Mouse (Mus musculus) midbrain, embryonic 12.5 days (tissue): Measurements from ENCODE around the gene Slc35c1. TPM values are rescaled to one million over a fixed set of nuclear protein-coding genes. Genes with fewer than 3 reads are reported as not detected.

ENCODE experiments used
- ATAC-seq: fragments of 200-750 bp; cut with Nextera tagmentation; 2 replicates; pipeline ENCODE4 v1.8.0; 2017; ENCODE audit warnings: low read depth, moderate TSS enrichment, moderate library complexity; ENCODE audit not compliant: low FRiP score
- H3K27ac ChIP-seq: fragments of 300-500 bp; sonication (generic); replicated peaks from 2 replicates; pipeline ENCODE4 v1.5.1; 2016; ENCODE audit warnings: mild to moderate bottlenecking
- H3K27me3 ChIP-seq: fragments of 300-500 bp; sonication (generic); 2 replicates; pipeline ENCODE4 v1.6.1; 2016; ENCODE audit warnings: mild to moderate bottlenecking
- H3K36me3 ChIP-seq: fragments of 300-500 bp; sonication (generic); 2 replicates; pipeline ENCODE4 v1.6.1; 2016
- H3K4me1 ChIP-seq: fragments of 300-500 bp; sonication (generic); 2 replicates; pipeline ENCODE4 v1.6.1; 2016
- H3K4me2 ChIP-seq: fragments of 300-500 bp; sonication (generic); replicated peaks from 2 replicates; pipeline ENCODE4 v1.6.1; 2016; ENCODE audit warnings: mild to moderate bottlenecking, moderate library complexity
- H3K4me3 ChIP-seq: fragments of 300-500 bp; sonication (generic); 2 replicates; pipeline ENCODE4 v1.5.1; 2016; ENCODE audit warnings: mild to moderate bottlenecking
- H3K9ac ChIP-seq: fragments of 300-500 bp; sonication (generic); replicated peaks from 2 replicates; pipeline ENCODE4 v1.6.1; 2016; ENCODE audit warnings: mild to moderate bottlenecking, moderate library complexity
- H3K9me3 ChIP-seq: fragments of 300-500 bp; sonication (generic); 2 replicates; pipeline ENCODE4 v1.6.1; 2016; ENCODE audit warnings: mild to moderate bottlenecking
- WGBS: fragments of 180-500 bp; shearing (Covaris S2); methylation state at CpG from one replicate; pipeline ENCODE4 v1.1.7; 2016; 5-methylcytosine and 5-hydroxymethylcytosine counted together
- polyA plus RNA-seq: library from polyadenylated mRNA; unstranded; fragments of >200 nt; fragmentation: Nextera tagmentation; extraction: Ambion mirVana; gene quantifications from 2 replicates; pipeline ENCODE4 v1.2.1, GENCODE M21; 2016

The Slc35c1 gene
- polyA plus RNA-seq, 1 experiment from 2014 or later = 9.3 TPM

GRCm38 (mm10) chr2:92432299-92433295 lies 27.7 kb downstream of the Slc35c1 start:
- Histone ChIP-seq H3K9ac (peak overlapping the region; percentile 83), H3K4me3 (peak overlapping the region; percentile 90), H3K36me3 (no peaks in the 10 kb centered on the region), H3K27me3 (peaks cover 8% of the 10 kb centered on the region; the same call in 1 of the 2 replicates), H3K4me1 (peaks cover 58% of the 10 kb centered on the region), H3K27ac (peak overlapping the region; percentile 64; the same call in 1 of the 2 replicates), H3K9me3 (no peaks in the 10 kb centered on the region), H3K4me2 (peak overlapping the region; percentile 89)
- 42% methylated on average over 17 of the region's 17 CpGs for WGBS
- no peak for ATAC-seq

DNA sequence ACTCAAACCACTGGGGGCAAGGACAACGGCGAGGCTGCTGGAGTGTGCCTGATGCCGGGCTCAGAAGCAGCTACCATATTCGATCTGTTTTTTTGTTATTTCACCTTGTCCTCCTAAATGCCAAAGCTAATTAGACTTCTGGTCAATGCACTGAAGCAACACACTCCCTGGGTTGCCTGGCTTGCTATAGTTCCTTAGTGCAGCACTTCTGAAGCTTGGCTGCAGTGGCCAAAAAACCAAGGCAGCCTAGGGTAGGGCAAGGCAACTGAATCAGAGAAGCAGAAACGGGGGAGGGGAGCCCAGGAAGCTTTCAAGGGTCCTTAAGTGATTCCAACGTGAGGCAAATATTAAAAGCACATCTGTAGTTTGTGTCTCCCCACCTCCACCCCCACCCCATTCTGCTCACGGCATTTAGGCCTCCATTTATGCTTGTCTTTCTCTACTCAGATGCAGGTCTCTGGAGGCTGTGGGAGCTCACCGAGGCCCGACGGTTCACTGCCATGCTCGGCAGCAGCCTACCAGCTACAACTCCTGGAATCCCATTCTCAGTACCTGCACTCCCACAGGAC lies 28.6 kb downstream of the Slc35c1 start:
- WGBS = 15% methylated on average over 11 of the region's 11 CpGs
- Histone ChIP-seq H3K27ac (peak overlapping the region; percentile 64), H3K27me3 (peaks cover 8% of the 10 kb centered on the region; the same call in 1 of the 2 replicates), H3K4me3 (peak overlapping the region; percentile 90), H3K9ac (peak overlapping the region; percentile 83), H3K9me3 (no peaks in the 10 kb centered on the region), H3K4me2 (peak overlapping the region; percentile 89), H3K4me1 (peaks cover 63% of the 10 kb centered on the region), H3K36me3 (no peaks in the 10 kb centered on the region)
- ATAC-seq = no peak

- ATAC-seq = 0 out of 2 replicates have a peak, but pooled peaks have one; percentile 25
- H3K4me2 ChIP-seq = peak overlapping the region; percentile 89
- H3K27ac ChIP-seq = peak overlapping the region; percentile 64
- H3K36me3 ChIP-seq = peaks cover 3% of the 10 kb centered on the region; the same call in 1 of the 2 replicates
- peaks cover 8% of the 10 kb centered on the region; the same call in 1 of the 2 replicates for H3K27me3 ChIP-seq
- peak overlapping the region; percentile 83 for H3K9ac ChIP-seq
- no peaks in the 10 kb centered on the region for H3K9me3 ChIP-seq
- peak overlapping the region; percentile 90 for H3K4me3 ChIP-seq
- H3K4me1 ChIP-seq = peaks cover 70% of the 10 kb centered on the region
- 62% methylated on average over 21 of the region's 21 CpGs for WGBS
Observed at GRCm38 (mm10) chr2:92430723-92431541, 29.4 kb downstream of the Slc35c1 start.

DNA sequence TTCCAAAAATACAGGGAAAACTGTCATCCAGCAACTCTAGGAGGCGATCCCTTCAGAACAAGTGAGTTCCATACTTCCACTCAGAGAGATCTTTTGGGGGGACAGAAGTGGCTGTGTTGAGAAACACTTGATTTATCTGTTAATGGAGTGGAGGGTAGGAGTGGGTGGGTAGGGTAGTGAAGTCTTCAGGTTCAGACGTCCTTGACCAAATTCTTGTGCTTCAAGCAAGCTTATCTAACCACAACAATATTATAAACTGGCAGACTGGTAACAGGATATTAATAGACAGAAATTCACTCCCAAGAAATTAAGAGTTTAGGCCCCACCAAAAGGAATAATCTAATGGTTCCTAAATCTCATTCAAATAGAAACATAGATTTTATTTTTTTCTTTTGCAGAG lies 30.2 kb downstream of the Slc35c1 start:
- Histone ChIP-seq H3K27ac (no peak overlapping the region), H3K4me2 (no peak overlapping the region), H3K9me3 (no peaks in the 10 kb centered on the region), H3K4me3 (no peak overlapping the region), H3K4me1 (peaks cover 79% of the 10 kb centered on the region), H3K36me3 (peaks cover 4% of the 10 kb centered on the region; the same call in 1 of the 2 replicates), H3K9ac (no peak overlapping the region), H3K27me3 (peaks cover 3% of the 10 kb centered on the region; the same call in 1 of the 2 replicates)
- ATAC-seq = no peak
- WGBS = 83% methylated on average over 2 of the region's 2 CpGs

- peaks cover 12% of the 10 kb centered on the region for H3K36me3 ChIP-seq
- no peaks in the 10 kb centered on the region for H3K9me3 ChIP-seq
- 60% methylated on average over 6 of the region's 6 CpGs for WGBS
- H3K27me3 ChIP-seq = no peaks in the 10 kb centered on the region
- no peak overlapping the region for H3K9ac ChIP-seq
- H3K27ac ChIP-seq = no peak overlapping the region; the same call in 1 of the 2 replicates
- H3K4me3 ChIP-seq = no peak overlapping the region
- peaks cover 87% of the 10 kb centered on the region for H3K4me1 ChIP-seq
- no peak for ATAC-seq
- no peak overlapping the region for H3K4me2 ChIP-seq
Observed at GRCm38 (mm10) chr2:92427882-92428281, 32.5 kb downstream of the Slc35c1 start.

GRCm38 (mm10) chr2:92426426-92426825 lies 33.9 kb downstream of the Slc35c1 start:
- H3K9ac ChIP-seq = no peak overlapping the region
- WGBS = 88% methylated on average over 3 of the region's 3 CpGs
- H3K27me3 ChIP-seq = no peaks in the 10 kb centered on the region
- H3K27ac ChIP-seq = no peak overlapping the region
- H3K4me1 ChIP-seq = peaks cover 73% of the 10 kb centered on the region
- H3K9me3 ChIP-seq = no peaks in the 10 kb centered on the region
- peaks cover 26% of the 10 kb centered on the region for H3K36me3 ChIP-seq
- ATAC-seq = no peak
- no peak overlapping the region for H3K4me3 ChIP-seq
- H3K4me2 ChIP-seq = no peak overlapping the region

DNA sequence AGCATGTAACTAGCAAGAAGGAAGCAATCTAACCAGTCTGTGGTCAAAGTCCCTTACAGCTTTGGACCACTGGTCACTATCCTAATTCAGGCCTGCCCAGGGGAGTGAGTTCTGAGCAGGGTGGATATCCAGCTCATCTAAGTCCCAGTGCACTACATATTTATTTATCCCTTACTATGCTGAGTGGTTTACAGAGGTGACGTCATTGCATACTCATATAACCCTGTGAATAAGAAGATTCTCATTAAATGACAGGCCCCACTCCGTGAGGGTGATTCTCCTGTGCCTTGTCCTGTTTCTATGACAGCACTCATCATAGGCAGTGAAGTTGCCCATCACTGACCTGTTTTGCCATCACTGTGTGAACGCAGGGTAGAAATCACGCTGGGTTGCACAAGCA lies 35.0 kb downstream of the Slc35c1 start:
- no peaks in the 10 kb centered on the region for H3K9me3 ChIP-seq
- H3K27ac ChIP-seq = peak overlapping the region; percentile 86
- peak; percentile 24 for ATAC-seq
- H3K4me1 ChIP-seq = peaks cover 62% of the 10 kb centered on the region
- H3K9ac ChIP-seq = no peak overlapping the region
- peaks cover 37% of the 10 kb centered on the region for H3K36me3 ChIP-seq
- WGBS = 65% methylated on average over 4 of the region's 4 CpGs
- H3K27me3 ChIP-seq = no peaks in the 10 kb centered on the region
- H3K4me2 ChIP-seq = peak overlapping the region; percentile 21; the same call in 1 of the 2 replicates
- no peak overlapping the region for H3K4me3 ChIP-seq

DNA sequence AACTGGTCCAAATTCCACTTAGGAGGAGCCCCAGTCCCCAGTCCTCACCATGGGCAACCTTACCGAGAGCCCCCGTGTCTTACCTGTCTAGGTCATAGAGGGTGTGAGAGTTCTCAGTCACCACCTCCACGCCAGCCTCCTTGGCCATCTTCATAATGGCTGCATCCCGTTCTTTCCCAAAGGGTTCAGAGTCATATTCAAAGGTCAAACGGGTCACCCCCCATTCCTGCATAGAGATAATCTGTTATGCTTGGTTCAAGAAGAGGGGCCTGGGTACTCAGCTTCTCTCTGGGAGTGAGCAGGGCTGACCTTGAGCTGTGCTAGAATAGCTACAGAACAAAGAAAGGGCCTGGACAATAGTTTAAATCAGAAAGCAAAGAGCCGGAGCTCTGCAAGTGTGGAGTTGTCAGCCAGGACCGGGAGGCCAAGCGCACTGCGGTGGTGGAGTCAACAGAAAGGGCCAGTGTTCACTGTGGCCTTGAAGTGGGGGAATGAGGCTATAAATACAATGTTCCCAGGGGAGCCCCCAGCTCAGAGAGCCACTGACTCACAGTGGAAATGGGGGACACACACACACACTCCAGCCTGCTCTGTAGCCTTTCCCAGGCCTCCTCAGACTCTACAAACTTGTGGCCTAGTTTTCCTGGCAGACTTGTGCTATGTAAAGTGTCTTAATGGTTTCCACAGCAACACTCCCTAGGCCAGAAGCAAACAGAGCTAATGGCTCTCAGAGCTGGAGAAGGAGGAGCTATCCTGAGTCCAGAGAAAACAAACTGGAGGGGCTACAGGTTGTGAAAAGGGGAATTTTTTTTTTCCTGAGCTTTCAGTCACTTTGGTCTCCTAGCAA lies 35.7 kb downstream of the Slc35c1 start:
- 34% methylated on average over 9 of the region's 9 CpGs for WGBS
- peak; percentile 70 for ATAC-seq
- no peaks in the 10 kb centered on the region for H3K27me3 ChIP-seq
- H3K36me3 ChIP-seq = peaks cover 44% of the 10 kb centered on the region
- no peak overlapping the region for H3K4me3 ChIP-seq
- no peaks in the 10 kb centered on the region for H3K9me3 ChIP-seq
- H3K27ac ChIP-seq = peak overlapping the region; percentile 86
- peaks cover 57% of the 10 kb centered on the region for H3K4me1 ChIP-seq
- H3K9ac ChIP-seq = no peak overlapping the region; the same call in 1 of the 2 replicates
- H3K4me2 ChIP-seq = peak overlapping the region; percentile 21

GRCm38 (mm10) chr2:92423702-92424461 lies 36.5 kb downstream of the Slc35c1 start:
- H3K27ac ChIP-seq = peak overlapping the region; percentile 86
- no peaks in the 10 kb centered on the region for H3K9me3 ChIP-seq
- H3K36me3 ChIP-seq = peaks cover 51% of the 10 kb centered on the region
- no peak overlapping the region for H3K4me3 ChIP-seq
- H3K4me2 ChIP-seq = 0 out of 2 replicates have a peak overlapping the region, but pooled peaks have one; percentile 21
- 66% methylated on average over 9 of the region's 9 CpGs for WGBS
- H3K27me3 ChIP-seq = no peaks in the 10 kb centered on the region
- peak; percentile 28; the same call in 1 of the 2 replicates for ATAC-seq
- peaks cover 49% of the 10 kb centered on the region for H3K4me1 ChIP-seq
- H3K9ac ChIP-seq = peak overlapping the region; percentile 20; the same call in 1 of the 2 replicates

DNA sequence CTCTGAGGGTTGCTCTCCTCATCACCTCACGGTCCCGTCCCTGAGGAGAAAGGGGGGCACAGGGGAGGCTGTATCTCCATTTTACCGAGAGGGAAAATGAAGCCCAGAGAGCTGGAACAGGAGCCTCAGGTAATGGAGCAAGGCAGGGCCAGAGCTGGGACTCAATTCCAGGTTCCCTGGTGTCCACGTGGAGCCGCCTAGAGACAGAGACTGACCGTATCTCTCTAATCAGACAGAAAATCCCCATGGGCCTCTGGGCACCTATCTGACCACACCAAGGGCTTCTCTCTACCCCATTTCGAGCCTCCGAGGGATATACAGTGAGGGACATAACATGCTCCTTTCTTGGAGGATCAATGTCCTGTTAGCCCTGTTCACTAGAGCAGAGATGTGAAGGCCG lies 37.2 kb downstream of the Slc35c1 start:
- 90% methylated on average over 9 of the region's 9 CpGs for WGBS
- 0 out of 2 replicates have a peak overlapping the region, but pooled peaks have one; percentile 20 for H3K9ac ChIP-seq
- H3K9me3 ChIP-seq = no peaks in the 10 kb centered on the region
- peaks cover 45% of the 10 kb centered on the region for H3K4me1 ChIP-seq
- no peak for ATAC-seq
- no peak overlapping the region for H3K4me2 ChIP-seq
- H3K27me3 ChIP-seq = no peaks in the 10 kb centered on the region
- no peak overlapping the region for H3K27ac ChIP-seq
- H3K36me3 ChIP-seq = peaks cover 57% of the 10 kb centered on the region
- H3K4me3 ChIP-seq = no peak overlapping the region
